Mouse (Mus musculus) MEL (cell line): ENCODE measurements around the gene Uqcrh.

ENCODE experiments used
- CTCF ChIP-seq, 3 experiments: IDR thresholded peaks in 2 of 3; conservative IDR thresholded peaks in 1 of 3; 2 replicates each; pipeline ENCODE4 v1.5.1; 2011 to 2012; ENCODE audit warnings: low read length in 3 of 3, low read depth in 2 of 3, mild to moderate bottlenecking in 2 of 3, improper control_type of control experiment in 1 of 3, inconsistent platforms in 1 of 3, mixed read lengths in 1 of 3, moderate library complexity in 1 of 3; ENCODE audit not compliant: control insufficient read depth in 1 of 3, insufficient read depth in 1 of 3, poor library complexity in 1 of 3, severe bottlenecking in 1 of 3
- EP300 ChIP-seq, 2 experiments: IDR thresholded peaks; 2 replicates each; pipeline ENCODE4 v1.6.1; 2011; ENCODE audit warnings: improper control_type of control experiment in 2 of 2, low read length in 2 of 2, low read depth in 1 of 2, mild to moderate bottlenecking in 1 of 2
- KAT2A ChIP-seq: conservative IDR thresholded peaks from 2 replicates; pipeline ENCODE4 v1.6.1; 2012; ENCODE audit warnings: low read depth, low read length, improper control_type of control experiment, inconsistent platforms
- NRF1 ChIP-seq: IDR thresholded peaks from 2 replicates; pipeline ENCODE4 v1.6.1; 2014; ENCODE audit warnings: low read depth, mild to moderate bottlenecking, inconsistent platforms, low read length, improper control_type of control experiment, moderate library complexity; ENCODE audit not compliant: poor library complexity, insufficient read depth, severe bottlenecking
- POLR2A ChIP-seq, 2 experiments: IDR thresholded peaks; 2 replicates each; pipeline ENCODE4 v1.6.1; 2011 to 2012; ENCODE audit warnings: low read length in 2 of 2, mild to moderate bottlenecking in 2 of 2, control low read depth in 1 of 2, improper control_type of control experiment in 1 of 2, low read depth in 1 of 2, moderate library complexity in 1 of 2; ENCODE audit not compliant: control insufficient read depth in 1 of 2, insufficient read depth in 1 of 2, poor library complexity in 1 of 2
- USF1 ChIP-seq: IDR thresholded peaks from 2 replicates; pipeline ENCODE4 v1.6.1; 2014; ENCODE audit warnings: low read depth, mild to moderate bottlenecking, inconsistent platforms, low read length, improper control_type of control experiment, moderate library complexity
- ZMIZ1 ChIP-seq: IDR thresholded peaks from 2 replicates; pipeline ENCODE4 v1.6.1; 2012; ENCODE audit warnings: low read depth, mild to moderate bottlenecking, inconsistent platforms, low read length, improper control_type of control experiment, moderate library complexity

GRCm38 (mm10) chr4:116070116-116070515 is 4.8 kb downstream of the Uqcrh start:
- no peak for TF ChIP-seq ZMIZ1
- no peak for TF ChIP-seq USF1
- TF ChIP-seq NRF1: no peak
- no peak for TF ChIP-seq POLR2A (IDR thresholded peaks at IDR 0.05; ENCODE audit: control insufficient read depth in 1 of 2, insufficient read depth in 1 of 2, low read depth in 1 of 2, low read length in 2 of 2, poor library complexity in 1 of 2)
- TF ChIP-seq CTCF (IDR thresholded peaks at IDR 0.05 in 2 of 3, conservative IDR thresholded peaks at IDR 0.05 in 1 of 3; ENCODE audit: control insufficient read depth in 1 of 3, insufficient read depth in 1 of 3, low read depth in 2 of 3, low read length in 3 of 3, poor library complexity in 1 of 3, severe bottlenecking in 1 of 3): no peak
- TF ChIP-seq EP300 (IDR thresholded peaks at IDR 0.05; ENCODE audit: low read depth in 1 of 2, low read length in 2 of 2): no peak
- TF ChIP-seq KAT2A: no peak
